19 mouse cellular contexts compared by ENCODE assay signal in the genomic region with DNA sequence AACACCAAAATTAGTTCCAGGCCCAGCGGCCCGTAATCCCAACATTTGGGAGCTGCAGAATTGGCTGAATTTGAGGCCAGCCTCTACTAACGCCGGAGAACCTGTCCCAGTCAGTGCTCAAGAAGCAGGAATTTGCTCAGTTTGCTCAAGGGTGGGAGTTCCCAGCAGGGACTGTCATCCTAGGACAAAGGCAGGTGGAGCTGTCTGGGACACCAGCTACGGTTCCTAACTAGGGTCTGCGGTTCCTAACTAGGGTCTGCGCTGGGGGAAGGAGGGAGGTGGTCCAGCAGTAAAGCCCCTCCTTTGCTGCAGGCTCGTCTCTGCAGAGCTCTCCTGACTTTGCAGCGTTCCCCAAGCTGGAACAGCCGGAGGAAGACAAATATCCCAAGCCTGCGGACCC. TPM values are rescaled to one million over a fixed set of nuclear protein-coding genes. Genes with fewer than 3 reads are reported as not detected.
"Had no signal": no experiment of that assay in that cellular context is flagged by ENCODE, and none has a peak within 500 bp of the region (broad histone marks: within the 10 kb centered on the region; RNA-seq: fewer than 3 reads in every experiment).

No protein-coding gene starts in this region.

- H3K27ac ChIP-seq: lung, embryonic 15.5 days; macrophage; midbrain, embryonic 13.5 days; midbrain, embryonic 15.5 days; neural tube, embryonic 12.5 days; stomach, embryonic 15.5 days; stomach, postnatal 0 days had no signal

- ATAC-seq: lung, postnatal 0 days; midbrain, embryonic 13.5 days; midbrain, embryonic 15.5 days had no signal

- H3K4me3 ChIP-seq: lung, embryonic 15.5 days; megakaryocyte, embryonic 14.5 days; midbrain, embryonic 13.5 days; midbrain, embryonic 15.5 days; neural tube, embryonic 12.5 days; stomach, embryonic 15.5 days had no signal

- H3K4me2 ChIP-seq: lung, embryonic 15.5 days; midbrain, embryonic 11.5 days; midbrain, embryonic 13.5 days; midbrain, embryonic 15.5 days; neural tube, embryonic 12.5 days; stomach, embryonic 15.5 days had no signal

- H3K27me3 ChIP-seq: lung, embryonic 15.5 days; midbrain, embryonic 15.5 days; neural tube, embryonic 12.5 days; stomach, embryonic 15.5 days had no signal

- H3K9ac ChIP-seq: lung, embryonic 15.5 days; midbrain, embryonic 13.5 days; midbrain, embryonic 15.5 days; neural tube, embryonic 12.5 days; stomach, embryonic 15.5 days had no signal

- H3K9me3 ChIP-seq: lung, embryonic 15.5 days; megakaryocyte, embryonic 14.5 days; midbrain, embryonic 13.5 days; midbrain, embryonic 15.5 days; neural tube, embryonic 12.5 days; stomach, embryonic 15.5 days had no signal

- DNase-seq: lung, adult 18-20 months; lung, postnatal 14 days; lung, postnatal 36 days; right cerebral cortex, postnatal 14 days; thymus, adult 2 months; thymus, postnatal 25 days; thymus, postnatal 4 days had no signal

RNA-seq across cellular contexts. Expression of a gene that starts 27.1 kb away (rescaled TPM):
- total RNA-seq: monocyte, adult 5-6 weeks; neutrophil, adult 5-6 weeks had no signal
